ENCODE assay signal across 27 mouse cellular contexts in genomic region chr12:51337014-51337413, GRCm38 (mm10).
"Had no signal": no experiment of that assay in that cellular context is flagged by ENCODE, and none has a peak within 500 bp of the region (broad histone marks: within the 10 kb centered on the region; RNA-seq: fewer than 3 reads in every experiment).

No protein-coding gene starts in this region.

- H3K4me3 ChIP-seq: heart, embryonic 10.5 days; heart, embryonic 12.5 days; hindbrain, embryonic 10.5 days; hindbrain, embryonic 12.5 days; kidney, embryonic 15.5 days; limb, embryonic 10.5 days; limb, embryonic 12.5 days; liver, embryonic 13.5 days; liver, embryonic 15.5 days had no signal

- H3K9me3 ChIP-seq: heart, embryonic 10.5 days; heart, embryonic 12.5 days; hindbrain, embryonic 10.5 days; hindbrain, embryonic 12.5 days; kidney, embryonic 15.5 days; limb, embryonic 10.5 days; limb, embryonic 12.5 days; liver, embryonic 13.5 days; liver, embryonic 15.5 days had no signal

- H3K27ac ChIP-seq: heart, embryonic 10.5 days; hindbrain, embryonic 10.5 days; hindbrain, embryonic 12.5 days; hindbrain, embryonic 14.5 days; kidney, embryonic 15.5 days; kidney, postnatal 0 days; limb, embryonic 10.5 days; limb, embryonic 12.5 days; liver, embryonic 13.5 days; liver, embryonic 15.5 days had no signal

- DNase-seq: gastrocnemius, postnatal 14 days; gastrocnemius, postnatal 36 days; heart, adult 18-20 months; heart, postnatal 10 days; heart, postnatal 4 days; kidney, adult 11 months; kidney, adult 2 months; kidney, adult 9 months; kidney, postnatal 14 days; kidney, postnatal 36 days; layer of hippocampus, adult 9-11 months; layer of hippocampus, postnatal 36 days; liver; liver, embryonic 13.5 days had no signal

- H3K9ac ChIP-seq: heart, embryonic 12.5 days; hindbrain, embryonic 12.5 days; hindbrain, embryonic 14.5 days; kidney, embryonic 15.5 days; limb, embryonic 12.5 days; liver, embryonic 13.5 days; liver, embryonic 15.5 days had no signal

- ATAC-seq: hindbrain, embryonic 16.5 days; inflammation-experienced regulatory T-cells, adult 6 months had no signal

- H3K4me2 ChIP-seq: heart, embryonic 12.5 days; hindbrain, embryonic 12.5 days; hindbrain, embryonic 14.5 days; kidney, embryonic 15.5 days; limb, embryonic 12.5 days; liver, embryonic 11.5 days; liver, embryonic 13.5 days; liver, embryonic 15.5 days had no signal

- H3K36me3 ChIP-seq: heart, embryonic 10.5 days; heart, embryonic 12.5 days; hindbrain, embryonic 10.5 days; hindbrain, embryonic 12.5 days; kidney, embryonic 15.5 days; limb, embryonic 10.5 days; limb, embryonic 12.5 days; liver, embryonic 13.5 days; liver, embryonic 15.5 days had no signal

- H3K4me1 ChIP-seq: heart, embryonic 10.5 days; heart, embryonic 12.5 days; hindbrain, embryonic 10.5 days; hindbrain, embryonic 12.5 days; kidney, embryonic 15.5 days; limb, embryonic 10.5 days; limb, embryonic 12.5 days; liver, embryonic 13.5 days; liver, embryonic 15.5 days had no signal

- H3K27me3 ChIP-seq: heart, embryonic 12.5 days; hindbrain, embryonic 12.5 days; kidney, embryonic 15.5 days; limb, embryonic 12.5 days; liver, embryonic 13.5 days; liver, embryonic 15.5 days had no signal
